Mouse (Mus musculus) adrenal gland, adult 2 months (tissue): ENCODE data around the gene Maff. TPM values are rescaled to one million over a fixed set of nuclear protein-coding genes. Genes with fewer than 3 reads are reported as not detected.
A peak's percentile ranks its signal among the peaks of the same experiment; 100 is the strongest.

Experiments
- DNase-seq: peaks from one replicate; pipeline ENCODE4 v3.0.0; 2021
- long read RNA-seq: library from polyadenylated mRNA; stranded (forward); transcript quantifications from one replicate; pipeline ENCODE4 v2.0.0, GENCODE M21; 2021
- polyA plus RNA-seq: library from polyadenylated mRNA; depleted of rRNA; stranded (reverse); fragments of >200 nt; gene quantifications from 2 replicates; pipeline ENCODE4 v1.2.3, GENCODE M21; 2012; rRNA removed
- total RNA-seq, 2 experiments: library from RNA; stranded (reverse); gene quantifications; 2 replicates each; pipeline ENCODE4 v1.2.3; 2021

Gene Maff
- total RNA-seq (1 to 10 TPM; 7.2 to 9.5 TPM), polyA plus RNA-seq (3.2 and 3.4 TPM in 2 replicates)
- long read RNA-seq, partial matches to known transcripts = 0 of 1 reads
- long read RNA-seq, other reads (novel, unspliced or antisense) = 0 of 1 reads

GRCm38 (mm10) chr15:79346051-79346793 is at the start of gene Maff:
Gene Maff, plus strand, starts transcription at chr15:79346621.
- DNase-seq = peak; percentile 23

GRCm38 (mm10) chr15:79298553-79298952 is 47.9 kb upstream of the Maff start:
- no peak for DNase-seq

GRCm38 (mm10) chr15:79299563-79300155 is 46.8 kb upstream of the Maff start:
- DNase-seq = no peak

- no peak for DNase-seq
Observed at GRCm38 (mm10) chr15:79303725-79304124, 42.7 kb upstream of the Maff start.

GRCm38 (mm10) chr15:79304832-79305231 is 41.6 kb upstream of the Maff start:
- DNase-seq = no peak

GRCm38 (mm10) chr15:79306043-79306637 is 40.3 kb upstream of the Maff start:
- DNase-seq = no peak

GRCm38 (mm10) chr15:79307861-79308260 is 38.6 kb upstream of the Maff start:
- DNase-seq = peak; percentile 27

GRCm38 (mm10) chr15:79313848-79314369 is 32.5 kb upstream of the Maff start:
- DNase-seq = no peak

GRCm38 (mm10) chr15:79321733-79322190 is 24.7 kb upstream of the Maff start:
- no peak for DNase-seq

GRCm38 (mm10) chr15:79322281-79322990 is 24.0 kb upstream of the Maff start:
- peak; percentile 48 for DNase-seq

GRCm38 (mm10) chr15:79322991-79323790 is 23.2 kb upstream of the Maff start:
- peak; percentile 85 for DNase-seq

- no peak for DNase-seq
Observed at GRCm38 (mm10) chr15:79323791-79324155, 22.6 kb upstream of the Maff start.

GRCm38 (mm10) chr15:79324373-79324772 is 22.0 kb upstream of the Maff start:
- no peak for DNase-seq

GRCm38 (mm10) chr15:79325742-79326141 is 20.7 kb upstream of the Maff start:
- no peak for DNase-seq

GRCm38 (mm10) chr15:79326264-79326663 is 20.2 kb upstream of the Maff start:
- DNase-seq = no peak

GRCm38 (mm10) chr15:79326971-79327961 is 19.2 kb upstream of the Maff start:
- DNase-seq = peak; percentile 67

GRCm38 (mm10) chr15:79328058-79328938 is 18.1 kb upstream of the Maff start, which contains the start of gene Pla2g6:
Gene Pla2g6, minus strand, starts transcription at chr15:79328390.
- DNase-seq = peak; percentile 99

GRCm38 (mm10) chr15:79328939-79329275 is 17.5 kb upstream of the Maff start:
- no peak for DNase-seq
